Mouse (Mus musculus) heart, postnatal 0 days (tissue): ENCODE measurements around the gene Astn2.

Experiments used
- CTCF ChIP-seq: IDR thresholded peaks from 2 replicates; pipeline ENCODE4 v1.5.1; 2016; ENCODE audit warnings: antibody characterized with exemption, control low read depth, low read depth
- EP300 ChIP-seq: IDR thresholded peaks from 2 replicates; pipeline ENCODE4 v1.6.1; 2016; ENCODE audit warnings: antibody characterized with exemption, low read depth

- TF ChIP-seq CTCF: no peak
- no peak for TF ChIP-seq EP300
Observed at GRCm38 (mm10) chr4:65475925-65476560, 928.4 kb downstream of the Astn2 start.
